Mouse (Mus musculus) MEL (cell line): ENCODE measurements around the gene Shb. TPM values are rescaled to one million over a fixed set of nuclear protein-coding genes. Genes with fewer than 3 reads are reported as not detected.
A peak's percentile ranks its signal among the peaks of the same experiment; 100 is the strongest.

Experiments
- DNase-seq: peaks from one replicate; pipeline ENCODE4 v3.0.0; 2011; ENCODE audit warnings: low read depth, low spot score
- H3K27ac ChIP-seq: 2 replicates; pipeline ENCODE4 v1.5.1; 2012; ENCODE audit warnings: low read depth, mild to moderate bottlenecking, control low read depth, low read length, moderate library complexity; ENCODE audit not compliant: control insufficient read depth
- H3K27me3 ChIP-seq, 2 experiments: fragments of 150-350 bp in 1 of 2; sonication (generic) in 1 of 2; 2 replicates each; pipeline ENCODE4 v1.6.1; 2012; ENCODE audit warnings: low read length in 2 of 2, mild to moderate bottlenecking in 2 of 2, improper control_type of control experiment in 1 of 2, moderate library complexity in 1 of 2; ENCODE audit not compliant: insufficient read depth in 2 of 2, control insufficient read depth in 1 of 2
- H3K36me3 ChIP-seq, 2 experiments: 2 replicates each; pipeline ENCODE4 v1.6.1; 2012 to 2014; ENCODE audit warnings: low read length in 2 of 2, improper control_type of control experiment in 1 of 2, inconsistent platforms in 1 of 2, mild to moderate bottlenecking in 1 of 2; ENCODE audit not compliant: insufficient read depth in 2 of 2, control insufficient read depth in 1 of 2
- H3K4me1 ChIP-seq, 2 experiments: fragments of 150-350 bp in 1 of 2; sonication (generic) in 1 of 2; 2 replicates each; pipeline ENCODE4 v1.6.1; 2012; ENCODE audit warnings: low read length in 2 of 2, improper control_type of control experiment in 1 of 2, mild to moderate bottlenecking in 1 of 2; ENCODE audit not compliant: insufficient read depth in 2 of 2, control insufficient read depth in 1 of 2
- H3K4me3 ChIP-seq, 2 experiments: fragments of 150-350 bp in 1 of 2; sonication (generic) in 1 of 2; 2 replicates each; pipeline ENCODE4 v1.5.1; 2012; ENCODE audit warnings: low read depth in 2 of 2, low read length in 2 of 2, mild to moderate bottlenecking in 2 of 2, moderate library complexity in 2 of 2, control low read depth in 1 of 2, improper control_type of control experiment in 1 of 2; ENCODE audit not compliant: control insufficient read depth in 1 of 2, insufficient read depth in 1 of 2
- H3K79me2 ChIP-seq: 2 replicates; pipeline ENCODE4 v1.6.1; 2012; ENCODE audit warnings: mild to moderate bottlenecking, low read length, moderate library complexity; ENCODE audit not compliant: control insufficient read depth, poor library complexity, insufficient read depth
- H3K9ac ChIP-seq: 2 replicates; pipeline ENCODE4 v1.6.1; 2012; ENCODE audit warnings: low read depth, mild to moderate bottlenecking, control low read depth, low read length, moderate library complexity; ENCODE audit not compliant: control insufficient read depth, poor library complexity, severe bottlenecking
- H3K9me3 ChIP-seq: fragments of 150-350 bp; sonication (generic); replicated peaks from 2 replicates; pipeline ENCODE4 v1.6.1; 2012; ENCODE audit warnings: mild to moderate bottlenecking, low read length, improper control_type of control experiment, moderate library complexity; ENCODE audit not compliant: insufficient read depth
- BHLHE40 ChIP-seq: IDR thresholded peaks from 2 replicates; pipeline ENCODE4 v1.6.1; 2012; ENCODE audit warnings: low read depth, mild to moderate bottlenecking, inconsistent platforms, low read length, improper control_type of control experiment, borderline replicate concordance
- E2F4 ChIP-seq: IDR thresholded peaks from 2 replicates; pipeline ENCODE4 v1.6.1; 2011; ENCODE audit warnings: low read depth, low read length, improper control_type of control experiment, borderline replicate concordance
- GABPA ChIP-seq: IDR thresholded peaks from 2 replicates; pipeline ENCODE4 v1.6.1; 2012; ENCODE audit warnings: low read depth, mild to moderate bottlenecking, inconsistent platforms, low read length, improper control_type of control experiment, moderate library complexity
- HCFC1 ChIP-seq: IDR thresholded peaks from 2 replicates; pipeline ENCODE4 v1.6.1; 2012; ENCODE audit warnings: low read depth, mild to moderate bottlenecking, inconsistent platforms, low read length, improper control_type of control experiment, moderate library complexity
- JUND ChIP-seq: IDR thresholded peaks from 2 replicates; pipeline ENCODE4 v1.6.1; 2011; ENCODE audit warnings: low read depth, mild to moderate bottlenecking, improper control_type of control experiment, low read length
- MAFK ChIP-seq: IDR thresholded peaks from 2 replicates; pipeline ENCODE4 v1.6.1; 2011; ENCODE audit warnings: low read depth, mild to moderate bottlenecking, low read length, improper control_type of control experiment, borderline replicate concordance
- MAZ ChIP-seq: IDR thresholded peaks from 2 replicates; pipeline ENCODE4 v1.6.1; 2012; ENCODE audit warnings: low read depth, mild to moderate bottlenecking, inconsistent platforms, low read length, improper control_type of control experiment
- MEF2A ChIP-seq: IDR thresholded peaks from 2 replicates; pipeline ENCODE4 v1.6.1; 2014; ENCODE audit warnings: low read depth, mild to moderate bottlenecking, inconsistent platforms, low read length, improper control_type of control experiment; ENCODE audit not compliant: poor library complexity, insufficient replicate concordance, severe bottlenecking; ENCODE audit errors: extremely low read depth
- MXI1 ChIP-seq: IDR thresholded peaks from 2 replicates; pipeline ENCODE4 v1.6.1; 2011; ENCODE audit warnings: mild to moderate bottlenecking, low read depth, low read length, improper control_type of control experiment
- NELFE ChIP-seq: IDR thresholded peaks from 2 replicates; pipeline ENCODE4 v1.6.1; 2011; ENCODE audit warnings: low read depth, low read length, improper control_type of control experiment
- NRF1 ChIP-seq: IDR thresholded peaks from 2 replicates; pipeline ENCODE4 v1.6.1; 2014; ENCODE audit warnings: low read depth, mild to moderate bottlenecking, inconsistent platforms, low read length, improper control_type of control experiment, moderate library complexity; ENCODE audit not compliant: poor library complexity, insufficient read depth, severe bottlenecking
- POLR2A ChIP-seq, 2 experiments: IDR thresholded peaks; 2 replicates each; pipeline ENCODE4 v1.6.1; 2011 to 2012; ENCODE audit warnings: low read length in 2 of 2, mild to moderate bottlenecking in 2 of 2, control low read depth in 1 of 2, improper control_type of control experiment in 1 of 2, low read depth in 1 of 2, moderate library complexity in 1 of 2; ENCODE audit not compliant: control insufficient read depth in 1 of 2, insufficient read depth in 1 of 2, poor library complexity in 1 of 2
- RAD21 ChIP-seq: IDR thresholded peaks from 2 replicates; pipeline ENCODE4 v1.6.1; 2011; ENCODE audit warnings: mild to moderate bottlenecking, low read depth, low read length, improper control_type of control experiment
- SIN3A ChIP-seq: IDR thresholded peaks from 2 replicates; pipeline ENCODE4 v1.6.1; 2012; ENCODE audit warnings: low read length, improper control_type of control experiment, inconsistent platforms
- SMC3 ChIP-seq: IDR thresholded peaks from 2 replicates; pipeline ENCODE4 v1.6.1; 2011; ENCODE audit warnings: low read depth, low read length, improper control_type of control experiment
- USF2 ChIP-seq, 2 experiments: IDR thresholded peaks; 2 replicates each; pipeline ENCODE4 v1.6.1; 2011 to 2012; ENCODE audit warnings: improper control_type of control experiment in 2 of 2, low read length in 2 of 2, borderline replicate concordance in 1 of 2, inconsistent platforms in 1 of 2, low read depth in 1 of 2, mild to moderate bottlenecking in 1 of 2; ENCODE audit not compliant: insufficient read depth in 1 of 2
- ZC3H11A ChIP-seq: IDR thresholded peaks from 2 replicates; pipeline ENCODE4 v1.6.1; 2012; ENCODE audit warnings: low read depth, mild to moderate bottlenecking, inconsistent platforms, low read length, improper control_type of control experiment
- ZNF384 ChIP-seq: IDR thresholded peaks from 2 replicates; pipeline ENCODE4 v1.6.1; 2012; ENCODE audit warnings: low read depth, mild to moderate bottlenecking, inconsistent platforms, low read length, improper control_type of control experiment
- polyA plus RNA-seq, 2 experiments: library from polyadenylated mRNA; stranded (reverse) in 1 of 2; unstranded in 1 of 2; fragments of >175 nt in 1 of 2; fragments of >200 nt in 1 of 2; gene quantifications; 2 replicates each; pipeline versions ENCODE4 v1.2.1 to v1.2.4; 2012; ENCODE audit warnings: low replicate concordance in 2 of 2, low read depth in 1 of 2; ENCODE audit not compliant: insufficient read length in 2 of 2, insufficient read depth in 1 of 2, missing spikeins in 1 of 2
- total RNA-seq: library from RNA; depleted of rRNA; stranded (reverse); fragments of 300-350 nt; gene quantifications from 2 replicates; pipeline ENCODE4 v1.2.3, GENCODE M21; 2012

The Shb gene
- total and polyA plus RNA-seq, 3 experiments = 5.2 to 13.9 TPM; not detected in 1

DNA sequence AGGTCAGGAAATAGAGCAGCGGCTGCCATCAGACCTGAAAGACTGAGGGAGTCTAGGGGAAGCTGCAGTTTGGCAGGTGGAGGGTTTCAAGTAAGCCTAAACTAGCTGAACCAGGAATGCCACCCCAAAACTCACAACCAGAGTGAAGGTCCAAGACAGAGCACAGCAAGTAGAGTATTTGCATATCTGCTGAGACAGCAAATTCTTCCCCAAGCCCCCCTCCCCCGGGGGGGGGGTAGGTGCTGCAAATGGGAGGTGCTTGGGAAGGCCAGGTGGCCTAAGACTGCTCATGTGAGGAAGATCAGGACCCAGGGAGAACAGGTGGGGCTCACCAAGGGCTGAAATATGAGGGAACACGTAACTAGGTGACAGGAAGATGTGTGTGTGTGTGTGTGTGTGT is 51.7 kb downstream of the Shb start:
- no peak overlapping the region for H3K9ac ChIP-seq
- TF ChIP-seq MAFK = peak; percentile 77
- TF ChIP-seq E2F4 = no peak
- H3K79me2 ChIP-seq = no peaks in the 10 kb centered on the region
- no peaks in the 10 kb centered on the region for H3K9me3 ChIP-seq
- H3K4me3 ChIP-seq = no peak overlapping the region
- DNase-seq = no peak
- peaks cover 0 to 5% of the 10 kb centered on the region in 2 experiments; a peak in 1 of 4 replicates for H3K4me1 ChIP-seq
- H3K36me3 ChIP-seq = no peaks in the 10 kb centered on the region; a peak in 1 of 4 replicates
- no peak overlapping the region for H3K27ac ChIP-seq
- no peaks in the 10 kb centered on the region for H3K27me3 ChIP-seq

DNA sequence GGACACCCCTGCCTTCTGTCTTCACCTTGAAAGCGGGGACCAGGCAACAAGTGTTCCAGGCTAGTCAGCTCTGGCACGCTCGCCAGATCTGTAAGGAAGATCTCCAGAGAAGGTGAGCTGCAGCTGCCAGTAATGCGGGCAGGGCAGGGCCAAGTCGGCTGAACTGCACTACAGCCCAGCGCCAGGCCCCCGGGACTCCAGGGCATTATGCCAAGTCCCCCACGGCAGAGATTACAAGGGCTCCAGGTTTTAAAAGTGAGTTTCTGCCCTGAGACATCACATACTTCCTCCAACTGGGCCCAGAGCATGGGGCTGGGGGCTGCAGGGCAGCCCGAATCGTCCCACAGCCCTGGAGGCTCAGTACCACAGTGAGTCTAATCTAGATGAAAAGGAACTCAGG is 52.8 kb downstream of the Shb start:
- H3K27me3 ChIP-seq = no peaks in the 10 kb centered on the region
- H3K4me1 ChIP-seq = peaks cover 0 to 5% of the 10 kb centered on the region in 2 experiments; a peak in 1 of 4 replicates
- TF ChIP-seq JUND (no peak), SMC3 (no peak), MEF2A (no peak), GABPA (no peak), NRF1 (no peak), MXI1 (no peak), MAFK (no peak), RAD21 (no peak), NELFE (no peak), POLR2A (IDR thresholded peaks at IDR 0.05; ENCODE audit: control insufficient read depth in 1 of 2, insufficient read depth in 1 of 2, low read depth in 1 of 2, low read length in 2 of 2, poor library complexity in 1 of 2) (no peak), SIN3A (no peak), ZNF384 (no peak), USF2 (IDR thresholded peaks at IDR 0.05; ENCODE audit: borderline replicate concordance in 1 of 2, insufficient read depth in 1 of 2, low read depth in 1 of 2, low read length in 2 of 2) (no peak), BHLHE40 (no peak), ZC3H11A (no peak), MAZ (no peak), HCFC1 (no peak)
- no peaks in the 10 kb centered on the region for H3K79me2 ChIP-seq
- H3K36me3 ChIP-seq = no peaks in the 10 kb centered on the region; a peak in 1 of 4 replicates
- no peaks in the 10 kb centered on the region for H3K9me3 ChIP-seq
- H3K4me3 ChIP-seq = no peak overlapping the region
- no peak overlapping the region for H3K27ac ChIP-seq
- DNase-seq = no peak
- no peak overlapping the region for H3K9ac ChIP-seq
